Mouse (Mus musculus) liver, embryonic 12.5 days (tissue): ENCODE data around the gene Rbck1. TPM values are rescaled to one million over a fixed set of nuclear protein-coding genes. Genes with fewer than 3 reads are reported as not detected.

ENCODE experiments used
- ATAC-seq: fragments of 200-750 bp; cut with Nextera tagmentation; 2 replicates; pipeline ENCODE4 v1.8.0; 2017; ENCODE audit warnings: moderate number of reproducible peaks, mild to moderate bottlenecking, moderate library complexity
- H3K27ac ChIP-seq: fragments of 300-500 bp; sonication (generic); 2 replicates; pipeline ENCODE4 v1.5.1; 2016; ENCODE audit warnings: mild to moderate bottlenecking
- H3K27me3 ChIP-seq: fragments of 300-500 bp; sonication (generic); replicated peaks from 2 replicates; pipeline ENCODE4 v1.6.1; 2016; ENCODE audit warnings: mild to moderate bottlenecking, moderate library complexity
- H3K36me3 ChIP-seq: fragments of 300-500 bp; sonication (generic); 2 replicates; pipeline ENCODE4 v1.6.1; 2016; ENCODE audit warnings: mild to moderate bottlenecking, moderate library complexity
- H3K4me1 ChIP-seq: fragments of 300-500 bp; sonication (generic); 2 replicates; pipeline ENCODE4 v1.6.1; 2016
- H3K4me2 ChIP-seq: fragments of 300-500 bp; sonication (generic); 2 replicates; pipeline ENCODE4 v1.6.1; 2016; ENCODE audit warnings: mild to moderate bottlenecking, moderate library complexity
- H3K4me3 ChIP-seq: fragments of 300-500 bp; sonication (generic); 2 replicates; pipeline ENCODE4 v1.5.1; 2016; ENCODE audit warnings: mild to moderate bottlenecking, moderate library complexity
- H3K9ac ChIP-seq: fragments of 300-500 bp; sonication (generic); 2 replicates; pipeline ENCODE4 v1.6.1; 2016; ENCODE audit warnings: mild to moderate bottlenecking, moderate library complexity
- H3K9me3 ChIP-seq: fragments of 300-500 bp; sonication (generic); replicated peaks from 2 replicates; pipeline ENCODE4 v1.6.1; 2016; ENCODE audit warnings: mild to moderate bottlenecking, moderate library complexity
- WGBS: fragments of 180-500 bp; shearing (Covaris S2); methylation state at CpG from one replicate; pipeline ENCODE4 v1.1.7; 2016; ENCODE audit not compliant: insufficient replicate concordance; 5-methylcytosine and 5-hydroxymethylcytosine counted together
- polyA plus RNA-seq: library from polyadenylated mRNA; unstranded; fragments of >200 nt; fragmentation: Nextera tagmentation; extraction: Ambion mirVana; gene quantifications from 2 replicates; pipeline ENCODE4 v1.2.1, GENCODE M21; 2016

The Rbck1 gene
- polyA plus RNA-seq = 67.4 and 69.6 TPM in 2 replicates

GRCm38 (mm10) chr2:152332101-152332825 is at the start of gene Rbck1:
TSS of gene Rbck1 (minus strand) at chr2:152332653.
- H3K9me3 ChIP-seq = no peaks in the 10 kb centered on the region
- H3K36me3 ChIP-seq = peaks cover 36% of the 10 kb centered on the region
- peak within 1 kb of the TSS; percentile 81 for H3K4me2 ChIP-seq
- H3K27ac ChIP-seq = peak within 1 kb of the TSS; percentile 92
- H3K9ac ChIP-seq = peak within 1 kb of the TSS; percentile 88
- 3% methylated on average over 54 of the region's 54 CpGs for WGBS
- peak within 1 kb of the TSS; percentile 88 for H3K4me3 ChIP-seq
- H3K4me1 ChIP-seq = peaks cover 65% of the 10 kb centered on the region
- H3K27me3 ChIP-seq = peaks cover 12% of the 10 kb centered on the region
- ATAC-seq = peak; percentile 94

- H3K9me3 ChIP-seq = no peaks in the 10 kb centered on the region
- no peak within 1 kb of the TSS for H3K27ac ChIP-seq
- H3K36me3 ChIP-seq = no peaks in the 10 kb centered on the region
- WGBS = 7% methylated on average over 16 of the region's 16 CpGs
- H3K4me3 ChIP-seq = no peak within 1 kb of the TSS
- 0 out of 2 replicates have a peak, but pooled peaks have one; percentile 21 for ATAC-seq
- H3K4me1 ChIP-seq = 0 out of 2 replicates have a peak, but pooled peaks cover 8% of the 10 kb centered on the region
- no peak within 1 kb of the TSS for H3K4me2 ChIP-seq
- H3K27me3 ChIP-seq = peaks cover 54% of the 10 kb centered on the region
- no peak within 1 kb of the TSS for H3K9ac ChIP-seq
Measured at GRCm38 (mm10) chr2:152376345-152376741, 43.9 kb upstream of the Rbck1 start, which contains the start of gene Nrsn2. TSS of gene Nrsn2 (minus strand) at chr2:152376638.

GRCm38 (mm10) chr2:152375652-152376344 is 43.3 kb upstream of the Rbck1 start:
- Histone ChIP-seq H3K27ac (no peak overlapping the region), H3K4me1 (0 out of 2 replicates have a peak, but pooled peaks cover 8% of the 10 kb centered on the region), H3K4me3 (no peak overlapping the region), H3K9ac (no peak overlapping the region), H3K4me2 (no peak overlapping the region), H3K9me3 (no peaks in the 10 kb centered on the region), H3K27me3 (peaks cover 59% of the 10 kb centered on the region), H3K36me3 (no peaks in the 10 kb centered on the region)
- 12% methylated on average over 21 of the region's 21 CpGs for WGBS
- no peak for ATAC-seq

DNA sequence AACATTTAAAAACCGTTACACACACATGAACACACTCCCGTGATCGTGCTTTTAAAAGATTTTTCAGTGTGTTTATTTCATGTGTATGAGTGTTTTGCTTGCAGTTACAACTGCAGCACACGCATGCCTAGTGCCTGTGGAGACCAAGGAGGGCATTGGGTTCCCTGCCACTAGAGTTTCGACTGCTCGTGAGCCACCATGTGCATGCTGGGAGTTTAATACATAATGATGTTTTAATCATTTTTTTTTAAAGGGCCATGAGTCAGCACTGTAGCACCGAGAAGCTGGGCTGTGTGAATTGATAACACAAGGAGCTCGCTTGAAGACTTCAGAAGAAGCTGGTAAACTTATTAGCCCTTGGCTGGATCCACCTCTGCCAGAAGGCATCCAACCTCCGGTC is 41.1 kb upstream of the Rbck1 start:
- Histone ChIP-seq H3K9ac (no peak overlapping the region), H3K27me3 (peaks cover 74% of the 10 kb centered on the region), H3K4me1 (0 out of 2 replicates have a peak, but pooled peaks cover 10% of the 10 kb centered on the region), H3K27ac (no peak overlapping the region), H3K4me2 (no peak overlapping the region), H3K4me3 (no peak overlapping the region), H3K36me3 (no peaks in the 10 kb centered on the region), H3K9me3 (no peaks in the 10 kb centered on the region)
- WGBS = 61% methylated on average over 9 of the region's 9 CpGs
- peak; percentile 21; the same call in 1 of the 2 replicates for ATAC-seq

GRCm38 (mm10) chr2:152372661-152373060 is 40.2 kb upstream of the Rbck1 start:
- no peaks in the 10 kb centered on the region for H3K9me3 ChIP-seq
- WGBS = 44% methylated on average over 4 of the region's 4 CpGs
- no peak for ATAC-seq
- H3K9ac ChIP-seq = no peak overlapping the region
- no peak overlapping the region for H3K4me3 ChIP-seq
- peaks cover 66% of the 10 kb centered on the region for H3K27me3 ChIP-seq
- no peak overlapping the region for H3K27ac ChIP-seq
- 0 out of 2 replicates have a peak, but pooled peaks cover 11% of the 10 kb centered on the region for H3K4me1 ChIP-seq
- H3K36me3 ChIP-seq = no peaks in the 10 kb centered on the region
- no peak overlapping the region for H3K4me2 ChIP-seq

GRCm38 (mm10) chr2:152372104-152372503 is 39.7 kb upstream of the Rbck1 start:
- no peak overlapping the region for H3K4me2 ChIP-seq
- H3K4me1 ChIP-seq = 0 out of 2 replicates have a peak, but pooled peaks cover 11% of the 10 kb centered on the region
- peaks cover 65% of the 10 kb centered on the region for H3K27me3 ChIP-seq
- WGBS = 68% methylated on average over 7 of the region's 7 CpGs
- H3K4me3 ChIP-seq = no peak overlapping the region
- H3K36me3 ChIP-seq = no peaks in the 10 kb centered on the region
- no peak overlapping the region for H3K9ac ChIP-seq
- H3K27ac ChIP-seq = no peak overlapping the region
- H3K9me3 ChIP-seq = no peaks in the 10 kb centered on the region
- no peak for ATAC-seq

DNA sequence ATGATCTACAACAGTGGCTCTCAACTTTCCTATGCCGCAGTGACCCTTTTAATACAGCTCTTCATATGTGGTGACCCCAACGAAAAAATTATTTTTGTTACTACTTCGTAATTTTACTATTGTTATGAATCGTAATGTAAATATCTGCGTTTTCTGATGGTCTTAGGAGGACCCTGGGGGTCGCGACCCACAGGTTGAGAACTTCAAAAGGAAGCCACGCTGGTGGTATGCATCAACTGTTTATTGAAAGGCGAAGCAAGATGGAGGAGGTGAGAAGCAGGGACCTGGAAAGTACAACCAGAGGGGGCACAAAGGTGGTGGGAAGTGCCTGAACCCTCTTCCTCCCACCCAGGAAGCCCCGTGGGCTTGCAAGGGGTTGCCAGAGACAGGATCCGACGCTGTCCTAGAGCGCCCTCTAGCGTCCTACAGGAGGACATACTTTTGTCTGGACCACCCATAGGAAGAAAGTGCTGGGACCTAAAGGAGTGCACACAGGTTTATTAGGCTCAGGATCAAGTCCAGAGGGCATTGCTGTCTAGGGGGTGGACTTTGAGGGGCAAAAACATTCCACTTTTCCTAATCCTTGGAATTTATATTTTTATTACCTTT is 36.2 kb upstream of the Rbck1 start:
- Histone ChIP-seq H3K27me3 (peaks cover 31% of the 10 kb centered on the region), H3K4me1 (peaks cover 9% of the 10 kb centered on the region), H3K27ac (no peak overlapping the region), H3K4me3 (no peak overlapping the region), H3K36me3 (no peaks in the 10 kb centered on the region), H3K9ac (no peak overlapping the region), H3K9me3 (no peaks in the 10 kb centered on the region), H3K4me2 (no peak overlapping the region)
- ATAC-seq = no peak
- WGBS = 20% methylated on average over 14 of the region's 14 CpGs

GRCm38 (mm10) chr2:152367917-152368316 is 35.5 kb upstream of the Rbck1 start:
- peaks cover 10% of the 10 kb centered on the region for H3K4me1 ChIP-seq
- no peak overlapping the region for H3K27ac ChIP-seq
- 58% methylated on average over 5 of the region's 5 CpGs for WGBS

DNA sequence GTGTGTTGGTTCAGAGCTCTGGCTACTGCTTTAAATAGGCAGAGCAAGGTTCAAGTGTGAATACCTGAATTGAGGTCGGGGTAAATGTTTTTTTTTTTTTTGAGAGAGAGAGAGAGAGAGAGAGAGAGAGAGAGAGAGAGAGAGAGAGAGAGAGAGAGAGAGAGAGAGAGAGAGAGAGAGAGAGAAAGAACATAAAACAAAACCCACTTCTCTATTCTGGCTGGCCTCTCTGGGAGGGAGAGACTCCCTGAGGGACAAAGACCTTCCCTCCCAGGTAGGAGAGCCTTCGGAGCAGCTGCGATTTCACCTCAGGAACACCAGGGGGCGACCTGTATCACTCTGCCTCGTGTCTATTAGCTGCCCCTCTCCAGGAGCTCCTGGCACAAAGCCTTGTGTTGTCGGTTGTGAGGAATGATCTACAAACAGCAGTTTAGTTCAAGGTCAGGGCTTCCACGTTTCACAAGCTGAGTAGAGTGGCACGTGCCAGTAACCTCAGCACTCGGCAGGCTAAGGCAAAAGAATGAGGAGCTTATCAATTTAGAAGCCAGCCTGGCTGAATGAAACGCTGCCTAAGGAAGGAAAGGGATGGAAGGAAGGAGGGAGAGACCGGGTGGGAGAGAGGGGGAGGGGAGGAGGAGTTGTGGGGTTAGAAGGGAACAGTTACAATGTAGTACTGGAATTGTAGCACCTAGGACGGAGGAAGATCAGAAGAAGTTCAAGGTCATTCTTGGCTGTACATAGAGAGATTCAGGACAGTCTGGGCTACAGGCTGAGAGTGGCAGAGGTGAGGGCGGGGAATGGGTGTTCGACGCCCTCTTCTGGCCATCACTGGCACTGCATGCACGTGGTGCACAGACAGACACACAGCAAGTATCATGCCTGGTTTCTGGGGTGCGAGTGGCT is 31.0 kb upstream of the Rbck1 start:
- Histone ChIP-seq H3K27ac (peak overlapping the region; percentile 60), H3K9ac (peak overlapping the region; percentile 46; the same call in 1 of the 2 replicates), H3K4me1 (peaks cover 13% of the 10 kb centered on the region), H3K36me3 (no peaks in the 10 kb centered on the region), H3K4me3 (peak overlapping the region; percentile 11; the same call in 1 of the 2 replicates), H3K27me3 (peaks cover 5% of the 10 kb centered on the region; the same call in 1 of the 2 replicates), H3K4me2 (peak overlapping the region; percentile 61), H3K9me3 (0 out of 2 replicates have a peak, but pooled peaks cover 4% of the 10 kb centered on the region)
- peak; percentile 78 for ATAC-seq
- WGBS = 6% methylated on average over 17 of the region's 17 CpGs

More at GRCm38 (mm10) chr2:152367917-152368316, 35.5 kb upstream of the Rbck1 start:
- no peak overlapping the region for H3K4me3 ChIP-seq
- H3K4me2 ChIP-seq = no peak overlapping the region
- H3K9ac ChIP-seq = no peak overlapping the region
- no peaks in the 10 kb centered on the region for H3K9me3 ChIP-seq
- no peak for ATAC-seq
- H3K27me3 ChIP-seq = peaks cover 31% of the 10 kb centered on the region
- no peaks in the 10 kb centered on the region for H3K36me3 ChIP-seq

DNA sequence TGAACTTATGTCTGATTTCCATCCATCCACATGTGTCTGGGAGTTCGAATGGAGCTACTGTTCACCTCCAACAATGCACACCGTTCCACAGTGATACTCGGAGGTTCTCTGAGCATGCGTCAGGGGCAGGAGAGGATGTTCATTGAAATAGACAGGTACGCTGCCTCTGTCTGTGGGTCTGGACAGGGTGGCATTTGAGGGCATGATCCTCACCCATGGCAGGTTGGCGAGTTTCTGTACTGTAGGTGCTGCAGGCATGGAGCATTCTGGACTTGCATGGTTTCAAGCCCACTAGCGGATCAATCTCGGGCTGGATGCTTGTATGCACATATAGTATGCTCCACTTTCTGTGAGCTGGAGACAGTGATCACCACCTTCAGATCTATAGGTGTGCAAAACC is 28.7 kb upstream of the Rbck1 start:
- H3K27ac ChIP-seq = no peak overlapping the region
- 70% methylated on average over 8 of the region's 8 CpGs for WGBS
- H3K4me1 ChIP-seq = peaks cover 12% of the 10 kb centered on the region
- H3K4me2 ChIP-seq = no peak overlapping the region
- no peak overlapping the region for H3K9ac ChIP-seq
- no peak overlapping the region for H3K4me3 ChIP-seq
- H3K27me3 ChIP-seq = no peaks in the 10 kb centered on the region
- ATAC-seq = no peak
- no peaks in the 10 kb centered on the region for H3K36me3 ChIP-seq
- 0 out of 2 replicates have a peak, but pooled peaks cover 4% of the 10 kb centered on the region for H3K9me3 ChIP-seq

GRCm38 (mm10) chr2:152360271-152360775 is 27.9 kb upstream of the Rbck1 start:
- H3K4me2 ChIP-seq = no peak overlapping the region
- H3K9me3 ChIP-seq = 0 out of 2 replicates have a peak, but pooled peaks cover 4% of the 10 kb centered on the region
- no peaks in the 10 kb centered on the region for H3K36me3 ChIP-seq
- H3K9ac ChIP-seq = no peak overlapping the region
- no peak overlapping the region for H3K4me3 ChIP-seq
- H3K27me3 ChIP-seq = no peaks in the 10 kb centered on the region
- H3K4me1 ChIP-seq = peaks cover 12% of the 10 kb centered on the region
- ATAC-seq = no peak
- WGBS = 30% methylated on average over 7 of the region's 7 CpGs
- no peak overlapping the region for H3K27ac ChIP-seq
